Mouse (Mus musculus) frontal cortex, postnatal 36 days (tissue): Measurements from ENCODE around the gene Ndrg3.

ENCODE experiments used
- DNase-seq, 2 experiments: peaks; one replicate each; pipeline ENCODE4 v3.0.0; 2022; ENCODE audit warnings: low spot score in 2 of 2

Gene Ndrg3

GRCm38 (mm10) chr2:156991470-156992319 lies at the start of gene Ndrg3:
TSS of gene Ndrg3 (minus strand) at chr2:156992056.
- peak; percentile 95 to 97 for DNase-seq

DNA sequence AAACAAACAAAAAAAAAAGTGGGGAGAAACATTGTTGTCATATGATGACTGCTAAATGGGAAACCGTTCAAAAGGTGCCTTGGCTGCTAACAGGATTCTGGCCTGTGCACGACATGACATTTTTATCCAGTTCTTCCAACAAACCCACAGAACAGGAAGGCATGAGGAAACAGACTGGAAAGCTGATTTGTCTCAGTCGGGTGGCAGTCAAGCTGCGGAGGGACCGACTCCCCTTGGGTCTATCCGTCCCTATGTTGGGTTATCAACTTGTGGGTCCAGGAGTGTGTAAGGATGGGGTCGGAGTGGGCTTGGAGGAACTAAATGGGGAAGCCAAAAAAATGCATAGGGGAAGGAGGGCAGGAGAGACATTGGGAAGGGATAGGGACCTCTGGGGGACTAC lies 49.6 kb upstream of the Ndrg3 start:
- no peak for DNase-seq

DNA sequence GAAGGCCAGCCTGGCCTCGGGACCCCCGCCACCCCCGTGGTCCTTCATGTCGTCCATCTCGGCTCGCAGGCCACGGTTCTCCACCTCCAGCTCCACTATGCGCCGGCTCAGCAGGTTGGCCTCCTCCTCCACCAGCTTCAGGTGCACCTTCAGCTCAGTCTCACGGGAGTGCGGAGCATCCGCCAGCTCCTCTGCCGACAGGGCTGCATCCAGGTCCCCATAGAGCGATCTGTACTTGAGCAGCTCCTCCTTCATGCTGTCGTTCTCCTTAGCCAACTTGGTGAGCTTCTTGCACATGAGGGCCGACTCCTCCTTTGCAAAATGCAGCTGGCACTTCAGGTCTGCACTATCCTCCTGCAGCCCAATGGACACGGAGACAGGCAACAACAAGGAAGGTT lies 48.8 kb upstream of the Ndrg3 start:
- DNase-seq, result no peak

- no peak for DNase-seq
Measured at GRCm38 (mm10) chr2:157039900-157040648, 48.2 kb upstream of the Ndrg3 start.

DNA sequence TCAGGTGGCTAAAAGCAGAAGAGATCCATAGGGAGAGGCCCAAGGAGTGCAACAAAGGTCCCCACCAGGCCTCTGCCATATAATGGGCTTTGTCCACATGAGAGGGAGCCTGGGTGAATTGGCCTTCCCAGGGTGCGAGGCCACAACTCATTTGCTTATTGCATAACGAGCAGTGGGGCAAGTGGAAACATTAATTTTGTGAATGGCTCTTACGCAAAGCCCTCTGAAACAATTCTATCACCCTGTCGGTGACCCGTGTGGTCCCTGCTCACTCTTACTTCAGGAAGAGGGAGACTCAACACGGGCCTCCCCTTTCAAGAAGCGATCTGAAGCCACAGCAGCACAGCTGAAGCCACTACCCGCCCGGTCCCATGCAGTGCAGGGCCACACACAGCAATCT lies 45.4 kb upstream of the Ndrg3 start:
- no peak for DNase-seq

GRCm38 (mm10) chr2:157036400-157036799 lies 44.5 kb upstream of the Ndrg3 start:
- DNase-seq, result no peak

GRCm38 (mm10) chr2:157035371-157035770 lies 43.5 kb upstream of the Ndrg3 start:
- no peak for DNase-seq

GRCm38 (mm10) chr2:157030804-157031203 lies 38.9 kb upstream of the Ndrg3 start:
- peak; percentile 84 for DNase-seq

GRCm38 (mm10) chr2:157028261-157028660 lies 36.4 kb upstream of the Ndrg3 start:
- no peak for DNase-seq

GRCm38 (mm10) chr2:157027106-157028008 lies 35.5 kb upstream of the Ndrg3 start:
- DNase-seq, result peak; percentile 43 to 52

DNA sequence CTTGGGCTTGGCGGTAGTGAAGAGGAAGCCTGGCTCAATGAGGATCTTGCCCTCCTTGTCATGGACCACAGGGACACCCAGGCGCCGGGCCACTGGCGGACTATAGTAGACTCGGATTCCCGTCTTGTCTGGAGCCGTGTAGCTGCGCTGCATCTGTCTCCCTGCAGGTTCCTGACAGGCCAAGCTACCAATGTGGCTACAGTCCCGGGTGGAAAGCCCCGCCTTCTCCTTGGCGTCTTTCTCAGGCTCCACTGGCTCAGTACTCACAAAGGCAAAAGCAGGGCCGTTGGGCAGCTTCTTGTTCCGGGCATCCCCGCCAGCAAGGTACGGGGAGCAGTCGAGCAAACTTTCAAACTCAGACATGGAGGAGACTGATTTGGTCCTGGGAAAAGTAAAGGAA lies 29.3 kb upstream of the Ndrg3 start:
- no peak for DNase-seq

- DNase-seq, result no peak
Measured at GRCm38 (mm10) chr2:157019228-157019627, 27.4 kb upstream of the Ndrg3 start.

- DNase-seq, result no peak
Measured at GRCm38 (mm10) chr2:157016529-157017270, 24.8 kb upstream of the Ndrg3 start.

DNA sequence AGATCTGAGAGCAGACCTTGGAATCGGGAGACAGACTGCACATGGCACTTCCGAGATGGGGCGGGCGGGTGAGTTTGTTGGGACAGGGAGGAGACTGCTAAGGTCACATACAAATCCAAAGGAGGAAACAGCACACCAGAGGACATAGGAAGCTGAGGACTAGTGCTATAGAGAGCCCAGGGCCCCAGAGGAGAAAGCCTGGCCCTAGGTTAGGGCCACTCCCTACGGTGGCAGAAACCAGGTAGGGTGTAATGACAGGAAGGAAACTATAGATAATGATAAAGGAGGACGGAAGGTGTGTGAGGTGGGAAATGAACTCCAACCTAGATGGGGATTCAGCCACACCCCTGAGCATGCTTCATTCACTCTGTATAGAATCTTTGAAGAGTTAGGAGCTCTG lies 20.5 kb upstream of the Ndrg3 start:
- DNase-seq, result no peak

- no peak for DNase-seq
Measured at GRCm38 (mm10) chr2:157010634-157011310, 18.9 kb upstream of the Ndrg3 start.

DNA sequence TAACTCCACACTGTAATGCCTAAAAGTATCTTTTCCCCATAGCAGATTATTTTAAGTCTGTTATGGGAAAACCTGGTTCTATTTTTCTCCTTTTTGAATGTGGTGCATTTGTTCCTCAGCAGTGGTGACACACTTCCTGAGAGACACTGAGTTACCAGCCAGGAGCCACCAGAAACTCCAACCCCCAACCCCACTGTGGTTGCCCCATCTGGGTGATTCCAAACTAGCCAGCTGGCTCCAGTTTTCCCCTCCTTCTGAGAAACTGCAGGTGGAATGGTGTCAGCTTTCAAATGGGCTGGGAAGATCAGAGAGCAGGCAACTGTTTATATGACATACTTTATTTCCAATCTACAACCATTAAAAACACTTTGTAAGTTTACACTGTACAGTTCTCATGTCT lies 18.3 kb upstream of the Ndrg3 start:
- peak in 1 of 2 experiments; percentile 45 for DNase-seq

DNA sequence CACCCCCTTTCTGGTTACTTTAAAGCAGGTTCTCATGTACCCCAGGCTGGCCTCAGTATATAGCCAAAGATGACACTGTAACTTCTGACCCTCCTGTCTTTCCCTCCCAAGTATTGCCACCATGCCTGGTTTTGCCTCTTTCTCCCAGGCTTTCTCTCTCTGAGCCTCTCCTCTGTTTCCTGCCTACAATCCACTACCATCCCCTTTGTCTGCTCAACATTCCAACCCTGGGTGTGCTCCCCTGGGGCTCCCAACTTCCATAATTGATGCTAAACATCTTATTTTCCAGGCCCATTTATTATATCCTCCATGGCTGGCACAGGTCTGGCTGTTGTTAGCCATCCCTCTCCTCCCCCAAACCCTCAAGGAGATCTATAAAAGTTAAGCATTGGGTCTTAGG lies 16.7 kb upstream of the Ndrg3 start:
- DNase-seq, result no peak

- no peak for DNase-seq
Measured at GRCm38 (mm10) chr2:157007234-157007596, 15.4 kb upstream of the Ndrg3 start.

- DNase-seq, result peak; percentile 87 to 92
Measured at GRCm38 (mm10) chr2:157006511-157007233, 14.8 kb upstream of the Ndrg3 start, which contains the start of gene Dsn1. TSS of gene Dsn1 (minus strand) at chr2:157007154.

- DNase-seq, result no peak
Measured at GRCm38 (mm10) chr2:157002321-157002720, 10.5 kb upstream of the Ndrg3 start.
